Mouse (Mus musculus) midbrain, embryonic 14.5 days (tissue): ENCODE results near the gene Adamtsl3. TPM values are rescaled to one million over a fixed set of nuclear protein-coding genes. Genes with fewer than 3 reads are reported as not detected.

Source experiments
- ATAC-seq: fragments of 200-750 bp; cut with Nextera tagmentation; 2 replicates; pipeline ENCODE4 v1.8.0; 2017; ENCODE audit warnings: moderate number of reproducible peaks, moderate library complexity; ENCODE audit not compliant: low FRiP score, low TSS enrichment
- DNase-seq: peaks from one replicate; pipeline ENCODE4 v3.0.0-alpha.2; 2015
- H3K27ac ChIP-seq: fragments of 300-500 bp; sonication (generic); replicated peaks from 2 replicates; pipeline ENCODE4 v1.5.1; 2014; ENCODE audit warnings: mild to moderate bottlenecking, low read depth, low read length, moderate library complexity
- H3K27me3 ChIP-seq: fragments of 300-500 bp; sonication (generic); 2 replicates; pipeline ENCODE4 v1.6.1; 2014; ENCODE audit warnings: low read length, control low read depth, mixed read lengths; ENCODE audit not compliant: control insufficient read depth, insufficient read depth
- H3K36me3 ChIP-seq: fragments of 300-500 bp; sonication (generic); 2 replicates; pipeline ENCODE4 v1.6.1; 2014; ENCODE audit warnings: low read length, control low read depth; ENCODE audit not compliant: control insufficient read depth, insufficient read depth
- H3K4me1 ChIP-seq: fragments of 300-500 bp; sonication (generic); 2 replicates; pipeline ENCODE4 v1.6.1; 2014; ENCODE audit warnings: mild to moderate bottlenecking, antibody characterized with exemption, low read length, control low read depth; ENCODE audit not compliant: control insufficient read depth, insufficient read depth
- H3K4me2 ChIP-seq: fragments of 300-500 bp; sonication (generic); 2 replicates; pipeline ENCODE4 v1.6.1; 2014; ENCODE audit warnings: mild to moderate bottlenecking, low read length, moderate library complexity
- H3K4me3 ChIP-seq: fragments of 300-500 bp; sonication (generic); replicated peaks from 2 replicates; pipeline ENCODE4 v1.5.1; 2014; ENCODE audit warnings: low read depth, low read length
- H3K9ac ChIP-seq: fragments of 300-500 bp; sonication (generic); replicated peaks from 2 replicates; pipeline ENCODE4 v1.6.1; 2014; ENCODE audit warnings: mild to moderate bottlenecking, low read length, moderate library complexity
- H3K9me3 ChIP-seq: fragments of 300-500 bp; sonication (generic); 2 replicates; pipeline ENCODE4 v1.6.1; 2016; ENCODE audit warnings: low read length, control low read depth, mixed read lengths; ENCODE audit not compliant: control insufficient read depth
- WGBS: fragments of 180-500 bp; shearing (Covaris S2); extraction: QIAGEN DNeasy Blood & Tissue Kit; methylation state at CpG from one replicate; pipeline ENCODE4 v1.1.7; 2014; 5-methylcytosine and 5-hydroxymethylcytosine counted together
- polyA plus RNA-seq: library from polyadenylated mRNA; unstranded; fragments of >200 nt; fragmentation: Nextera tagmentation; extraction: Ambion mirVana; gene quantifications from 2 replicates; pipeline ENCODE4 v1.2.1, GENCODE M21; 2014

The Adamtsl3 gene
- polyA plus RNA-seq, 1 experiment from 2014 or later = 0.33 TPM

GRCm38 (mm10) chr7:82484834-82485233 is 149.3 kb downstream of the Adamtsl3 start:
- Histone ChIP-seq H3K4me2 (no peak overlapping the region), H3K27ac (no peak overlapping the region), H3K36me3 (no peaks in the 10 kb centered on the region), H3K4me1 (0 out of 2 replicates have a peak, but pooled peaks cover 4% of the 10 kb centered on the region), H3K9me3 (no peaks in the 10 kb centered on the region), H3K4me3 (no peak overlapping the region), H3K27me3 (no peaks in the 10 kb centered on the region), H3K9ac (no peak overlapping the region)
- DNase-seq (peak; percentile 61), ATAC-seq (peak; percentile 72; the same call in 1 of the 2 replicates)
- WGBS = 21% methylated on average over 5 of the region's 5 CpGs

DNA sequence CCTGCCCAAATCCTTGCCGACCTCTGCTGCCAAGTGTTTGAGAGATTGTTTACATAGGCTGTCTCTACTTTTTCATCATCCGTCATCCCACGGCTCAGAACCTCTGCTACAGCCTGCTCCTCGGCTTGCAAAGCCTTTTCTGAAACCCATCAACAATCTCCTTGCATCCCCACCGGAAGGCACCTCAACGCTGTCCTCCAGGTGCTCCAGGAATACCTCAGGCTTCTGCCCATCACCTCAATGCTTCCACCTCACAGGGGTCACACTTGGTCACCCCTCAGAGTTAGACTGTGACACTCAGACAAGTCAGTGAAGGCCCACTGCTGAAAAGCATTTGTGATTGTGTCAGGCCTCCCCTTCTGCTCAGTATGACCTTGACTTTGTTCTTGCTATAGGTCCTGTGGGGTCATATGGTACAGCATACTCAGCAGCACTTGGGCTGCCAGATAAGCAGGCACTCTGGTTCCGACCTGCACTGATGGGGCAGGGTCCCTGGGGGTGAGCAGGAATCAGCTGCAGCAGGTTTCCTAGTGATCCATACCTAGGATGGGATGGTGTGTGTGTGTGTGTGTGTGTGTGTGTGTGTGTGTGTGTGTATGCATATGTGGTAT is 150.0 kb downstream of the Adamtsl3 start:
- Histone ChIP-seq H3K4me3 (no peak overlapping the region), H3K4me1 (0 out of 2 replicates have a peak, but pooled peaks cover 4% of the 10 kb centered on the region), H3K36me3 (no peaks in the 10 kb centered on the region), H3K4me2 (no peak overlapping the region), H3K9me3 (no peaks in the 10 kb centered on the region), H3K27me3 (no peaks in the 10 kb centered on the region), H3K27ac (no peak overlapping the region), H3K9ac (no peak overlapping the region)
- 65% methylated on average over 7 of the region's 7 CpGs for WGBS
- no peak for ATAC-seq
- no peak for DNase-seq

GRCm38 (mm10) chr7:82491018-82491417 is 155.5 kb downstream of the Adamtsl3 start:
- Histone ChIP-seq H3K4me1 (no peaks in the 10 kb centered on the region), H3K4me2 (no peak overlapping the region), H3K4me3 (no peak overlapping the region), H3K27me3 (no peaks in the 10 kb centered on the region), H3K9ac (no peak overlapping the region), H3K27ac (no peak overlapping the region), H3K36me3 (no peaks in the 10 kb centered on the region), H3K9me3 (no peaks in the 10 kb centered on the region)
- WGBS = 76% methylated on average over 1 of the region's 1 CpGs
- DNase-seq = no peak
- no peak for ATAC-seq

GRCm38 (mm10) chr7:82492881-82493280 is 157.4 kb downstream of the Adamtsl3 start:
- Histone ChIP-seq H3K9ac (no peak overlapping the region), H3K36me3 (no peaks in the 10 kb centered on the region), H3K4me3 (no peak overlapping the region), H3K9me3 (no peaks in the 10 kb centered on the region), H3K4me1 (no peaks in the 10 kb centered on the region), H3K27ac (no peak overlapping the region), H3K27me3 (no peaks in the 10 kb centered on the region), H3K4me2 (no peak overlapping the region)
- ATAC-seq (no peak), DNase-seq (no peak)
- WGBS = 92% methylated on average over 12 of the region's 12 CpGs

DNA sequence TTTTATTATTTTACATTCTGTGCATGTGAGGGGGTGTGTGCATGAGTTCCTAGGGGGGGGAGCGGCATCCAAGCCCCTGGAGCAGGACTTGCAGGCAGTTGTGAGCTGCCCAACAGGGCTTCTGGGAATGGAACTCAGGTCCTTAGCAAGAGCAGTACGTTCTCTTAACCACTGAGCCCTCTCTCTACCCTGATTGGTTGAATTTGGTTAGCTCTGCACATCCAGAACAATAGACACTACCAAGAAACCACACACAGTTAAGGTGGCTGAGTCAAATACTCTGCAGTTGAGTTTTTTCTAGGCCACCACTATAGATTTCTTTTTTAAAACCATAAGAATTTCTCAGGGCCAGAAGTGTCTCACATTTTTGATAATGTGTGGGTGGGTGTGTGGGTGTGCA is 158.7 kb downstream of the Adamtsl3 start:
- no peak overlapping the region for H3K9ac ChIP-seq
- H3K4me3 ChIP-seq = no peak overlapping the region
- no peaks in the 10 kb centered on the region for H3K9me3 ChIP-seq
- DNase-seq (no peak), ATAC-seq (no peak)
- H3K36me3 ChIP-seq = no peaks in the 10 kb centered on the region
- WGBS = 70% methylated on average over 2 of the region's 2 CpGs
- H3K4me1 ChIP-seq = no peaks in the 10 kb centered on the region
- no peak overlapping the region for H3K27ac ChIP-seq
- H3K4me2 ChIP-seq = no peak overlapping the region
- no peaks in the 10 kb centered on the region for H3K27me3 ChIP-seq

- 58% methylated on average over 4 of the region's 4 CpGs for WGBS
- Histone ChIP-seq H3K36me3 (no peaks in the 10 kb centered on the region), H3K4me2 (no peak overlapping the region), H3K9me3 (no peaks in the 10 kb centered on the region), H3K4me3 (no peak overlapping the region), H3K27ac (no peak overlapping the region), H3K9ac (no peak overlapping the region), H3K27me3 (no peaks in the 10 kb centered on the region), H3K4me1 (no peaks in the 10 kb centered on the region)
- ATAC-seq (no peak), DNase-seq (peak; percentile 12)
Measured at GRCm38 (mm10) chr7:82497064-82497463, 161.6 kb downstream of the Adamtsl3 start.

DNA sequence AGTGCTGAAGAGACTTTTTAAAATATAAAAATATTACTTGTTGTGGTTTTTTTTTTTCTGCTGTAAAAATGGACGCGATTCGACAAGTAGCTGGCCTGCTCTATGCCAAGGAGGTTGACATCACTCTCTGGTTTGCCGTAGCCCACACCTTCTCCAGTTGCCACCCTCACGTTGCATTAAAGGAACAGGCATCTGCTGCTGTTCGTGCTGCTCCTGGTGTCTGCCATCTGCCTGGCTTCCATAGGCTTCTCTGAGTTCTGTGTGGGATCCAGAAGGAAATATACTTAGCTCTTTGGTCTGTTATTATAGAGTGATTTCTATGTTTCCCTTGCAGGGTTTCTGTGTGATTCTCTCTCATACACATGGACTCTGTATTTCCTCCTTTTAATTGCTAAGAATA is 165.8 kb downstream of the Adamtsl3 start:
- 89% methylated on average over 6 of the region's 6 CpGs for WGBS
- no peak for DNase-seq
- Histone ChIP-seq H3K9me3 (no peaks in the 10 kb centered on the region), H3K27me3 (no peaks in the 10 kb centered on the region), H3K27ac (no peak overlapping the region), H3K4me2 (no peak overlapping the region), H3K4me3 (no peak overlapping the region), H3K4me1 (no peaks in the 10 kb centered on the region), H3K36me3 (no peaks in the 10 kb centered on the region), H3K9ac (no peak overlapping the region)
- ATAC-seq = no peak

DNA sequence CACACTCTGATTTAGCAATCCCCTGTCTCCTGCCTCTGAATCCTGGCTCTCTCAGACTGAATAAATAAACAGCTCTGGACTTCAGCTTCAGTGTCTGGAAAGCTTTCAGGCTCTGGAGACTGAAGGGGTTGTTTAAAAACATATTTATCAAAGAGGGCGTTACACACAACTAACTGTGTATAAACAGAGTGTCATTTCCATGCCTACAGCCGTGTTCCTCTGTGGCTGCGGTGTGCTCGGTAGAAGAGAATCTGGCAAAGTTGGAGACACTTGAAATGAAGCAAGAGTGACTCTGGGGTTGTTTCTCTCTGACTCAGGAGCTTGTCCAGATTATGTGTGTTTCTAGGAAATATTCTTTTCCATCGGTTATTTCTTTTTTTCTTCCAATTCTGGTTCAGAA is 167.0 kb downstream of the Adamtsl3 start:
- no peaks in the 10 kb centered on the region for H3K27me3 ChIP-seq
- ATAC-seq = no peak
- DNase-seq = no peak
- no peak overlapping the region for H3K4me3 ChIP-seq
- 84% methylated on average over 5 of the region's 5 CpGs for WGBS
- no peaks in the 10 kb centered on the region for H3K9me3 ChIP-seq
- no peak overlapping the region for H3K9ac ChIP-seq
- no peaks in the 10 kb centered on the region for H3K36me3 ChIP-seq
- no peak overlapping the region for H3K27ac ChIP-seq
- H3K4me1 ChIP-seq = no peaks in the 10 kb centered on the region
- no peak overlapping the region for H3K4me2 ChIP-seq

DNA sequence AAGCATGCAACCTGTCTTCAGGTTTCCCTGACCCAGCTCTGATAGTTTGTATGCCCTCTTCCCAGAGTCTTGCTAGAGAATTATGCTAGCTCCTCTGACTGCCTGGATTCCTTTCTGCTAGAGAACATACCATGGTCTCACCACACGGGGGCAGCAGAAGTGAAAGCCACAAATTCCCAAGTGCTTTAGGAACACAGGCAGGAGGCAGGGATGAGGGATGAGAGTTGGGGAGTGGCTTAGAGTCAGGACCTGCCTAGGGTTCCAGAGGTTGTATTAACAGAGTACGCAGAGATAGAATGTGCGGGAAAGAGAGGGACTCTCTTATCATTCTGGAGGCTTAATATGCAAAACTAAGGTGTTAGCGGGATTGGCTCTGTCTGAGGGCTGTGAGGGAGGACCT is 168.6 kb downstream of the Adamtsl3 start:
- no peaks in the 10 kb centered on the region for H3K9me3 ChIP-seq
- H3K4me2 ChIP-seq = no peak overlapping the region
- no peaks in the 10 kb centered on the region for H3K36me3 ChIP-seq
- no peak overlapping the region for H3K27ac ChIP-seq
- DNase-seq = peak; percentile 77
- H3K4me1 ChIP-seq = no peaks in the 10 kb centered on the region
- H3K4me3 ChIP-seq = no peak overlapping the region
- WGBS = 16% methylated on average over 4 of the region's 4 CpGs
- H3K9ac ChIP-seq = no peak overlapping the region
- ATAC-seq = no peak
- no peaks in the 10 kb centered on the region for H3K27me3 ChIP-seq
